Mouse (Mus musculus) liver, embryonic 16.5 days (tissue): Measurements from ENCODE around the gene Cadm1. TPM values are rescaled to one million over a fixed set of nuclear protein-coding genes. Genes with fewer than 3 reads are reported as not detected.

ENCODE experiments used
- ATAC-seq: fragments of 200-750 bp; cut with Nextera tagmentation; 2 replicates; pipeline ENCODE4 v1.8.0; 2017; ENCODE audit warnings: low read depth, mild to moderate bottlenecking, moderate number of reproducible peaks, moderate library complexity
- H3K27ac ChIP-seq: fragments of 300-500 bp; sonication (generic); 2 replicates; pipeline ENCODE4 v1.5.1; 2014; ENCODE audit warnings: mild to moderate bottlenecking, low read length
- H3K27me3 ChIP-seq: fragments of 300-500 bp; sonication (generic); 2 replicates; pipeline ENCODE4 v1.6.1; 2014; ENCODE audit warnings: low read depth, low read length, mixed read lengths; ENCODE audit not compliant: control insufficient read depth, insufficient read depth
- H3K36me3 ChIP-seq: fragments of 300-500 bp; sonication (generic); 2 replicates; pipeline ENCODE4 v1.6.1; 2014; ENCODE audit warnings: mild to moderate bottlenecking; ENCODE audit not compliant: control insufficient read depth, insufficient read depth
- H3K4me1 ChIP-seq: fragments of 300-500 bp; sonication (generic); 2 replicates; pipeline ENCODE4 v1.6.1; 2014; ENCODE audit warnings: low read depth, low read length, mixed read lengths; ENCODE audit not compliant: control insufficient read depth
- H3K4me2 ChIP-seq: fragments of 300-500 bp; sonication (generic); 2 replicates; pipeline ENCODE4 v1.6.1; 2014; ENCODE audit warnings: low read depth, low read length, mixed read lengths
- H3K4me3 ChIP-seq: fragments of 300-500 bp; sonication (generic); 2 replicates; pipeline ENCODE4 v1.5.1; 2014; ENCODE audit warnings: low read depth, mild to moderate bottlenecking, low read length
- H3K9ac ChIP-seq: fragments of 300-500 bp; sonication (generic); 2 replicates; pipeline ENCODE4 v1.6.1; 2014; ENCODE audit warnings: low read depth, low read length
- H3K9me3 ChIP-seq: fragments of 300-500 bp; sonication (generic); replicated peaks from 2 replicates; pipeline ENCODE4 v1.6.1; 2016; ENCODE audit warnings: low read length; ENCODE audit not compliant: control insufficient read depth
- WGBS: fragments of 180-500 bp; shearing (Covaris S2); extraction: QIAGEN DNeasy Blood & Tissue Kit; methylation state at CpG from one replicate; pipeline ENCODE4 v1.1.7; 2014; ENCODE audit not compliant: insufficient replicate concordance; 5-methylcytosine and 5-hydroxymethylcytosine counted together
- polyA plus RNA-seq: library from polyadenylated mRNA; unstranded; fragments of >200 nt; fragmentation: Nextera tagmentation; extraction: Ambion mirVana; gene quantifications from 2 replicates; pipeline ENCODE4 v1.2.1, GENCODE M21; 2015

The Cadm1 gene
- polyA plus RNA-seq, 1 experiment from 2014 or later, result 8.3 TPM

DNA sequence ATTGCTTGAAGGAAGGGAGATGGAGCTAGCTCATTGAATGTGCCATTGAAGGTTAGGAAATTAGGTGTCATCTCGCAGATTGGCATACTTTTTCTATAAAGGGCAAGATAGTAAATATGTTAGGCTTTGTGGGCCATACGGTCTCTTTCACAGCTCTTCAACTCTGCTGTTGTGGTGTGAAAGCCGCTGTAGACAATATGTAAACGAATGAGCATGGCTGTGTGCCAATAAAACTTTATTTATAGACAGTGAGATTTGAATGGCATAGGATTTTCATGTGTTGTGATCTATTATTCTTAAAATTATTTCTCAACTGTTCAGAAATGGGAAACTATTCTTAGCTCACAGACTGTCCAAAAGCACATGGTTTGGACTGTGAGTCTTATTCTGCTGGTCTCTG, 123.0 kb downstream of the Cadm1 start:
- H3K27me3 ChIP-seq, result no peaks in the 10 kb centered on the region
- H3K27ac ChIP-seq, result no peak overlapping the region
- no peak for ATAC-seq
- WGBS, result 74% methylated on average over 4 of the region's 4 CpGs
- H3K36me3 ChIP-seq, result no peaks in the 10 kb centered on the region
- H3K4me3 ChIP-seq, result no peak overlapping the region
- H3K4me2 ChIP-seq, result no peak overlapping the region
- H3K9me3 ChIP-seq, result no peaks in the 10 kb centered on the region
- no peaks in the 10 kb centered on the region for H3K4me1 ChIP-seq
- H3K9ac ChIP-seq, result no peak overlapping the region

DNA sequence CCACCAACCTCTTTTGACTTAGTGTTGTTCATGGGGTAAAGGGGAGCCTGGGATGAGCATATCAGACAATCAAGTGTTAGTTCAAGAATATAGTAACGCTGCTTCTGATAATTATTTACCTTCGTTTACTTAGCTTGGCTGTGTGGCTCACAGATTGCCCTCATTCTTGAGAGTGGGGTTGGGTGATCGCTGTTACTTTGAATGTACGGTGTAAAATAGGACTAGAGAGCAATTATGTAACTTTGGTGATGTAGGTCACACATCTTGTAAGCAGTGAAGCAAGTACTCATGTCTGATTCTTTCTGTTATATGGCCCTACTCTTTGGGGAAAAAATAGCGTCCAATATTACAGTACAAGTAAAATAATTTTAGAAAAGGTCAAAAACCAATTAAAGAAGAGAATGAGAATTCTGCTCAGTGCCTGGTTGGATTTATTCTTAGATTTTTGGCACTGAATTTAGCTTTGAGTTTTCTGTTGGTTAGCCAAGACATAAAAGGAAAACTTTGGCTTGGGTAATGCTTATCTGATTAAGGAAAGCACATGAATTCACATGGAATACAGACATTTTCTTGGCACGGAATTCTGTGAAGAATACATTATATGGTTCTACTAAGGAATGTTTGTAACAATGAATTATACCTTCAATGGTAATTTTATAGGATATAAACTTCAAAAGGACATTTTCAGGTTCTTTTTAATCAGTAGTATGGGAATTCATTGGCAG, 129.6 kb downstream of the Cadm1 start:
- ATAC-seq, result no peak
- Histone ChIP-seq H3K4me3 (no peak overlapping the region), H3K27me3 (no peaks in the 10 kb centered on the region), H3K27ac (no peak overlapping the region), H3K4me2 (no peak overlapping the region), H3K4me1 (no peaks in the 10 kb centered on the region), H3K9ac (no peak overlapping the region), H3K36me3 (no peaks in the 10 kb centered on the region), H3K9me3 (no peaks in the 10 kb centered on the region)
- 65% methylated on average over 6 of the region's 6 CpGs for WGBS

DNA sequence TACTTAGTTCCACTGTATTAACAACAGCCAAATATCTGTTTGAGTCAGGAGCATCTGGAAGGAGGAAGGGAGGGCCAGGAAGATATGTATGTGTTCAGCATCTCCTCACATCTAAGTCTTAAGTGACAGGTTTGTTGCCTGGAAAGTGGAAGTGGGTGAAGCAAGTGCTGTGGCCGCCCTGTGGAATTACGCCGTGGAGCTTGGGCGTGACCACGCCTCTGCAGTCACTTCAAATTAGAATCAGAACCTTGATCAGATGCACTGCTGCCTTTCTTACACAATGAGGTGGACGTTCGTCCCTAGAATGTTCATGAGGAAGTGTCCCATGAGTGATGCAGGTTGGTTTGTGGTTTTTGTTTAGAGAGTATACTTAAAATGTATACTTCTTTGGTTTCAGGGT, 131.6 kb downstream of the Cadm1 start:
- Histone ChIP-seq H3K27me3 (no peaks in the 10 kb centered on the region), H3K4me2 (no peak overlapping the region), H3K27ac (no peak overlapping the region), H3K4me3 (no peak overlapping the region), H3K36me3 (no peaks in the 10 kb centered on the region), H3K4me1 (no peaks in the 10 kb centered on the region), H3K9ac (no peak overlapping the region), H3K9me3 (no peaks in the 10 kb centered on the region)
- no peak for ATAC-seq
- 59% methylated on average over 7 of the region's 7 CpGs for WGBS

DNA sequence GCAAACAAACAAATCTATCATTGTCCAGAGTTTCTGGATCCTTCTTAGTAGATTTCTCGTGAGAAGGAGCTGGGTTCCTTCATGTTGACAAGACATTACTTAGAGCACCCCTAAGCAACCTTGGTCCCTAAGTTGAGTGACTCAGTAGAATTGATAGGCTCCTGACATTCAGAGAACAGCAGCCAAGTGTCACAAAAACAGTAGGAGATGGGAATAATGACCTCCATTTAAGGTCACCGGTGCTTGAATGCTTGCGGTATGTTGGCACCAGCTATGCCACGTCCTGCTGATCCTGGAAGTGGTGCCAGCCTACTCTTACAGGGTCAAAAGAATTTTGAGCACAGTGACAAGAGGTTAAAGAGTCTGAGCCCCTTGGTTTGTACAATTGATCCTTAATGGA, 139.2 kb downstream of the Cadm1 start:
- no peaks in the 10 kb centered on the region for H3K9me3 ChIP-seq
- WGBS, result 70% methylated on average over 4 of the region's 4 CpGs
- no peaks in the 10 kb centered on the region for H3K4me1 ChIP-seq
- H3K4me3 ChIP-seq, result no peak overlapping the region
- H3K27ac ChIP-seq, result no peak overlapping the region
- H3K4me2 ChIP-seq, result no peak overlapping the region
- no peak overlapping the region for H3K9ac ChIP-seq
- no peak for ATAC-seq
- H3K36me3 ChIP-seq, result no peaks in the 10 kb centered on the region
- no peaks in the 10 kb centered on the region for H3K27me3 ChIP-seq

DNA sequence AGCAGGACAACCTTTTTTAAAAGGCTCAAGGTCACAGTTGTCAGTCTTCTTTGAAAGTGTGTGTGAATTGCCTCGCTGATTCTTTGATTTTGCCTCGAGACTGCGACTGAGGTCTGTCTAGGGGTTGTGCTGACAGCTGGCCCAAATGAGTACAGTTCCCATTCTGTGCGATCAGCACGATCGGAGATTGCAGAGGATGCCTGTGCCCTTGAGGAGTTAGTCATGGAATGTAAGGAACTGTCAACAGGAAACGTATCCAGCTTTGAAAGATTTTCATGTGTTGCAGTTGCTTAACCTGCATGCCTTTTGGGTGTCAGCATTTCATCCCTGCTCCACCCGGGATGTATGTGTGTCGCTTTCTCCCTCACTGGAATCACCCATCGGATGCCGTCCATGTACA, 141.6 kb downstream of the Cadm1 start:
- Histone ChIP-seq H3K4me3 (no peak overlapping the region), H3K27ac (no peak overlapping the region), H3K9ac (no peak overlapping the region), H3K36me3 (no peaks in the 10 kb centered on the region), H3K27me3 (no peaks in the 10 kb centered on the region), H3K4me2 (no peak overlapping the region), H3K9me3 (no peaks in the 10 kb centered on the region), H3K4me1 (no peaks in the 10 kb centered on the region)
- 61% methylated on average over 11 of the region's 11 CpGs for WGBS
- ATAC-seq, result no peak

DNA sequence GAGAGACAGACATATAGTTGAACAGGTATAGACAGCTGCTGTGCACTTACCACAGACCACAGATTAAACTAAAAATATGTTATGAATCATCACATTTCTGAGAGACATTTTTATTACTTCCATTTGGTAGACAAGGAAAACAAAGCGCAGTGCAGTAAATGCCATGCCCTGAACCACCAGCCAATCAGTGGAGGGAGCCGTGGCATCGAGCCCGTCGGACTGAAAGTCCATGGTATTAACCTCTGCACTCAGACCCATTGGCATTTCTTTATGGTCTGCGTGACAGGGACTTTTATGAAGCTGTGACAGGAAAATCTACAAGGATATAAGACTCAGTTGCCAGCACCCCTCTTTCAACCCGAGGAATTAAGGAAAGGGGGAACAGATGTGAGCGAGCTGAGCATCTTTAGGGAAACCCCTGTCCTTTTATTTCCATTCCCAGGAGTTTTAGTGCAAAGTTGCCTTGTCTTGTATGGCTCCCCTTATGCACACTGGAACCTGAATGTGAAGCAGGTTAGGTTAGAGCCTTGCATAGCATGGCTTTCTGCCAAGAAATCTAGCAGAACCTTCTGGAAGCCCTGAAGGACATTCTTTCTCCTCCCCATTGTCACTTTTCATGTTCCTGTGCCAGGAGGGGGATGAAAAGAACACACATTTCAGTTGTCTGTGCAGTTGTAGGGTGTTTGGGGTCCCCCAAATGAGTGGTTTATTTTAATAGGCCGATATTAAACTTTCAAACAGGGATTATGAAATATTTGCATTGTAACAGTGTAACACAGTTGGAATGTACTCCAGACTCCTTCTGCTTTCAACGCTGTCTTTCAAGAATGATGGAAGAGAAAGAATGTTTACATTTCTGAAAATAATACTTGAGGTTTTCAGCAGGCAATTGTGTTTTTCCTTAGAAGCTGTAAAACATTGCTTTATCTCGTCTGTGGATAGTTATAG, 145.1 kb downstream of the Cadm1 start:
- no peak overlapping the region for H3K4me3 ChIP-seq
- ATAC-seq, result no peak
- H3K36me3 ChIP-seq, result no peaks in the 10 kb centered on the region
- H3K9me3 ChIP-seq, result no peaks in the 10 kb centered on the region
- H3K9ac ChIP-seq, result no peak overlapping the region
- no peak overlapping the region for H3K4me2 ChIP-seq
- WGBS, result 66% methylated on average over 11 of the region's 11 CpGs
- no peaks in the 10 kb centered on the region for H3K4me1 ChIP-seq
- H3K27me3 ChIP-seq, result no peaks in the 10 kb centered on the region
- H3K27ac ChIP-seq, result no peak overlapping the region

DNA sequence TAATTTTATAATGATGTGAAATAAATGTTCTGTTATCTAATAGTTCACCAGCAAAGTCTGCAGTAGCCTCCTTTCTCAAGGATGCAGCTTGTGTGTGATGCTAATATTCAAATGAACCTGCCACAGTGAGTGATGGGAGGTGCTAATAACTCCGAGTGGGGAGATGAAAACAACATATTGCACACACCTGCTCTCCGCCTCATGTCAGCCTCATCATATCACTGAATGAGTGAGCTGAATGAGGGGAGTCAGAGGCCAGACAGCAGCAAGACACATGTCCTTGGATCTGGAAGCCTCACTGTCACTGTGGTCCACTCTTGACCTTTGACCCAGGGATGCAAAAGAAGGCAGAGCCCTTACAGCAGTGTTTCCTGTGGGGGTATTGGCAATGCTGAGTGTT, 156.9 kb downstream of the Cadm1 start:
- Histone ChIP-seq H3K27ac (no peak overlapping the region), H3K4me2 (no peak overlapping the region), H3K9me3 (no peaks in the 10 kb centered on the region), H3K4me3 (no peak overlapping the region), H3K9ac (no peak overlapping the region), H3K4me1 (no peaks in the 10 kb centered on the region), H3K27me3 (no peaks in the 10 kb centered on the region), H3K36me3 (no peaks in the 10 kb centered on the region)
- no peak for ATAC-seq
- WGBS, result 57% methylated on average over 2 of the region's 2 CpGs

DNA sequence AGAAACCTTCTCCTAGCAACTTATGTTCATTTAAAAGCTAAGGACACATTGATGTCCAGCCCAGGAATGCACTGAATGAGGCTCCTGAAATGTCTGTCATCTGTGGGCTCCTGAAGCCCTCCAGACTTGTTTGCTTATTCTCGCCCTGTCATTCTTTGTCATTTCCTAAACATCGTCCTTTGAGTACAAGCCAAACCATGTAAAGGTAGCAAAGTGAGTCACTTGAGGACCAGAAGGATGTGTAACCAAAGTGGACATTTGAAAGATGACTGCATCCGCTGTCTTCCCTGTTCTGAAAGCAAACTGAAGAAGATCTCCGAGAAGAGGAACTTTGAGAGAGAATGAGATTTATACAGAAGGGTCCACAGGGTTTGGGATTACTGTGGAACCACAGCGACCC, 157.6 kb downstream of the Cadm1 start:
- H3K27me3 ChIP-seq, result no peaks in the 10 kb centered on the region
- H3K4me2 ChIP-seq, result no peak overlapping the region
- 60% methylated on average over 5 of the region's 5 CpGs for WGBS
- no peak overlapping the region for H3K4me3 ChIP-seq
- no peaks in the 10 kb centered on the region for H3K36me3 ChIP-seq
- ATAC-seq, result no peak
- H3K4me1 ChIP-seq, result no peaks in the 10 kb centered on the region
- H3K9ac ChIP-seq, result no peak overlapping the region
- no peaks in the 10 kb centered on the region for H3K9me3 ChIP-seq
- H3K27ac ChIP-seq, result no peak overlapping the region

DNA sequence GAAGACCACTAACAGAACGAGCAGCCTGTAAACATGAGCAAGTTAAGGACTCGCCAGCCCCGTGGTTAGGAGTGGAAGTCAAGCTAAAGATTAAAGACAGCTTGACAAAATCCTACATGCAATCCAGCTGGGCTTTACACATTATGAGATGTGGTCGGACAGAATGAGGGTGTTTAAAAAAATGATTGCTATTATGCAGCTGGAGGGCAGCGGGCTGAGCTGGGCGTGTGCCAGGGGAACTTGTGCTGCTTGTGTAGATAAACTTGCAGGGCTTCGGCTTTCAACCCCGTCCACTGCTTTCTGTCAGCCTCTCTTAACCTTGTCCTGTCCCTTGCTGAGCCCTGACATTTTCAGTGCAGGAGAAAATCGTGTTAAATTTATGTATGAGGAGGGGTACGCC, 158.3 kb downstream of the Cadm1 start:
- H3K36me3 ChIP-seq, result no peaks in the 10 kb centered on the region
- no peak overlapping the region for H3K27ac ChIP-seq
- 32% methylated on average over 10 of the region's 10 CpGs for WGBS
- no peak overlapping the region for H3K4me3 ChIP-seq
- no peaks in the 10 kb centered on the region for H3K27me3 ChIP-seq
- H3K9me3 ChIP-seq, result no peaks in the 10 kb centered on the region
- no peak overlapping the region for H3K9ac ChIP-seq
- no peaks in the 10 kb centered on the region for H3K4me1 ChIP-seq
- ATAC-seq, result no peak
- no peak overlapping the region for H3K4me2 ChIP-seq
